Mouse (Mus musculus) small intestine, adult 2 months (tissue): ENCODE measurements around the gene Apof.

Source experiments
- CTCF ChIP-seq: fragments of 200-500 bp; IDR thresholded peaks from 2 replicates; pipeline ENCODE4 v1.5.1; 2012; ENCODE audit warnings: low read depth, mild to moderate bottlenecking, control low read depth, inconsistent platforms, low read length, moderate library complexity, mixed read lengths; ENCODE audit not compliant: insufficient replicate concordance, insufficient read length; ENCODE audit errors: extremely low read depth
- POLR2A ChIP-seq: fragments of 200-500 bp; IDR thresholded peaks from 2 replicates; pipeline ENCODE4 v1.6.1; 2012; ENCODE audit warnings: low read depth, mild to moderate bottlenecking, control low read depth, inconsistent platforms, low read length, moderate library complexity

- TF ChIP-seq CTCF (no peak), POLR2A (no peak)
Measured at GRCm38 (mm10) chr10:128278158-128278557, 9.7 kb downstream of the Apof start.
